Comparison of ENCODE assay signal across 8 mouse cellular contexts in genomic region chr14:32599290-32600041, GRCm38 (mm10). TPM values are rescaled to one million over a fixed set of nuclear protein-coding genes. Genes with fewer than 3 reads are reported as not detected.
A peak's percentile ranks its signal among the peaks of the same experiment; 100 is the strongest.
DNase-seq lines count a peak whose midpoint lies in the region; ATAC-seq lines count a peak whose summit lies in the region.
"Had no signal": no experiment of that assay in that cellular context is flagged by ENCODE, and none has a peak within 500 bp of the region (broad histone marks: within the 10 kb centered on the region; RNA-seq: fewer than 3 reads in every experiment).

TSS of gene Prrxl1 (plus strand) at chr14:32599407.

- no peak within 1 kb of the TSS for H3K27ac ChIP-seq in liver, embryonic 11.5 days (ENCODE audit: low read depth, low read length)
- H3K27ac ChIP-seq in embryonic facial prominence, embryonic 12.5 days = no peak within 1 kb of the TSS
- no peak within 1 kb of the TSS for H3K27ac ChIP-seq in intestine, embryonic 14.5 days (ENCODE audit: low read depth)

- no peak within 1 kb of the TSS for H3K9ac ChIP-seq in liver, embryonic 11.5 days (ENCODE audit: low read depth, low read length)
- no peak within 1 kb of the TSS for H3K9ac ChIP-seq in embryonic facial prominence, embryonic 12.5 days
- no peak within 1 kb of the TSS for H3K9ac ChIP-seq in intestine, embryonic 14.5 days (ENCODE audit: low read length)

- no peaks in the 10 kb centered on the region for H3K36me3 ChIP-seq in liver, embryonic 11.5 days (ENCODE audit: control insufficient read depth, insufficient read depth, low read length)
- no peaks in the 10 kb centered on the region for H3K36me3 ChIP-seq in embryonic facial prominence, embryonic 12.5 days
- H3K36me3 ChIP-seq in intestine, embryonic 14.5 days (ENCODE audit: control insufficient read depth, insufficient read depth, low read length) = no peaks in the 10 kb centered on the region

- peaks cover 79% of the 10 kb centered on the region for H3K27me3 ChIP-seq in liver, embryonic 11.5 days (replicated peaks; ENCODE audit: control insufficient read depth, insufficient read depth, low read length)
- peaks cover 93% of the 10 kb centered on the region for H3K27me3 ChIP-seq in embryonic facial prominence, embryonic 12.5 days
- H3K27me3 ChIP-seq in intestine, embryonic 14.5 days (replicated peaks; ENCODE audit: control insufficient read depth, insufficient read depth, low read length) = peaks cover 85% of the 10 kb centered on the region

- 3% methylated on average over 53 of the region's 53 CpGs for WGBS in liver, embryonic 11.5 days
- under 1% methylated on average over 53 of the region's 53 CpGs for whole genome bisulfite sequencing in embryonic facial prominence, embryonic 12.5 days
- WGBS in intestine, embryonic 14.5 days = 1% methylated on average over 51 of the region's 53 CpGs

- peak within 1 kb of the TSS; percentile 23; the same call in 1 of the 2 replicates for H3K4me3 ChIP-seq in liver, embryonic 11.5 days (ENCODE audit: low read depth, low read length)
- H3K4me3 ChIP-seq in embryonic facial prominence, embryonic 12.5 days = peak within 1 kb of the TSS; percentile 26
- H3K4me3 ChIP-seq in intestine, embryonic 14.5 days (ENCODE audit: low read depth, low read length) = 0 out of 2 replicates have a peak within 1 kb of the TSS, but pooled peaks have one; percentile 15
- H3K4me3 ChIP-seq: megakaryocyte, embryonic 14.5 days had no signal

- H3K4me2 ChIP-seq in liver, embryonic 11.5 days = peak within 1 kb of the TSS; percentile 30
- H3K4me2 ChIP-seq in embryonic facial prominence, embryonic 12.5 days (replicated peaks) = peak within 1 kb of the TSS; percentile 40
- H3K4me2 ChIP-seq in intestine, embryonic 14.5 days (ENCODE audit: low read length) = peak within 1 kb of the TSS; percentile 16

- H3K4me1 ChIP-seq in liver, embryonic 11.5 days (replicated peaks; ENCODE audit: control insufficient read depth, insufficient read depth, low read length) = no peaks in the 10 kb centered on the region; the same call in 1 of the 2 replicates
- H3K4me1 ChIP-seq in embryonic facial prominence, embryonic 12.5 days = peaks cover 23% of the 10 kb centered on the region
- H3K4me1 ChIP-seq in intestine, embryonic 14.5 days (replicated peaks; ENCODE audit: control insufficient read depth, insufficient read depth, low read length) = no peaks in the 10 kb centered on the region

- H3K9me3 ChIP-seq in liver, embryonic 11.5 days (ENCODE audit: control insufficient read depth, low read length) = no peaks in the 10 kb centered on the region
- H3K9me3 ChIP-seq in embryonic facial prominence, embryonic 12.5 days = no peaks in the 10 kb centered on the region
- no peaks in the 10 kb centered on the region for H3K9me3 ChIP-seq in intestine, embryonic 14.5 days (ENCODE audit: control insufficient read depth, low read length)

- no peak for ATAC-seq in liver, embryonic 11.5 days (replicated peaks; ENCODE audit: low FRiP score)
- no peak for ATAC-seq in embryonic facial prominence, embryonic 12.5 days (ENCODE audit: insufficient number of reproducible peaks, insufficient read depth, low FRiP score, low TSS enrichment)
- no peak for ATAC-seq in intestine, embryonic 14.5 days (replicated peaks; ENCODE audit: low FRiP score, low TSS enrichment, low read depth)

- peak; percentile 39 for DNase-seq in liver, embryonic 11.5 days (ENCODE audit: low spot score)
- DNase-seq in liver = no peak
- DNase-seq in intestine, embryonic 14.5 days (ENCODE audit: low spot score) = peak; percentile 54
- DNase-seq in retina, postnatal 1 day = peak; percentile 86
- no peak for DNase-seq in urinary bladder, postnatal 25 days (ENCODE audit: low spot score)
- no peak for DNase-seq in frontal cortex, postnatal 36 days (ENCODE audit: low spot score in 2 of 2)

RNA-seq across cellular contexts. Expression of gene Prrxl1, which starts in this region (rescaled TPM):
- polyA plus RNA-seq in liver, embryonic 11.5 days (2014; fragmentation: Nextera tagmentation; extraction: Ambion mirVana) = not detected in 2 replicates
- 9.7 and 12.4 TPM in 2 replicates for polyA plus RNA-seq in embryonic facial prominence, embryonic 12.5 days (2016; fragmentation: Nextera tagmentation; extraction: Ambion mirVana)
- polyA plus RNA-seq in intestine, embryonic 14.5 days (2014; fragmentation: Nextera tagmentation; extraction: Ambion mirVana) = 1.1 and 1.2 TPM in 2 replicates

Comparison
In these comparisons a context has a peak if more than half of its experiments do, and no peak if none do; other contexts are left out.
1. Peak in DNase-seq, H3K4me3 ChIP-seq and H3K4me2 ChIP-seq in liver, embryonic 11.5 days; RNA of the gene not detected or under 1 TPM.
2. DNase-seq: peak in intestine, embryonic 14.5 days (single experiment) and retina, postnatal 1 day (single experiment); none in liver (single experiment), urinary bladder, postnatal 25 days (single experiment) and frontal cortex, postnatal 36 days (0 of 2).
3. Peak in every context shown above with its lines, with median percentiles within 50 percentile points of each other: H3K4me2 ChIP-seq and H3K4me3 ChIP-seq.